Mouse (Mus musculus) c-Kit-positive CD71-negative TER-119-negative erythroid progenitor cells, embryonic 14.5 days (primary cell): Measurements from ENCODE around the gene C1qtnf6.

Experiments used
- DNase-seq: peaks from one replicate; pipeline ENCODE4 v3.0.0-alpha.2; 2013; ENCODE audit warnings: low read depth

Gene C1qtnf6

GRCm38 (mm10) chr15:78530671-78531450 is at the start of gene C1qtnf6:
C1qtnf6 (minus strand) TSS chr15:78531416.
- no peak for DNase-seq

GRCm38 (mm10) chr15:78576284-78576810 is 45.1 kb upstream of the C1qtnf6 start:
- no peak for DNase-seq

GRCm38 (mm10) chr15:78572658-78573397 is 41.6 kb upstream of the C1qtnf6 start, which contains the start of gene Rac2:
Rac2 (minus strand) TSS chr15:78572783.
- peak; percentile 56 for DNase-seq

DNA sequence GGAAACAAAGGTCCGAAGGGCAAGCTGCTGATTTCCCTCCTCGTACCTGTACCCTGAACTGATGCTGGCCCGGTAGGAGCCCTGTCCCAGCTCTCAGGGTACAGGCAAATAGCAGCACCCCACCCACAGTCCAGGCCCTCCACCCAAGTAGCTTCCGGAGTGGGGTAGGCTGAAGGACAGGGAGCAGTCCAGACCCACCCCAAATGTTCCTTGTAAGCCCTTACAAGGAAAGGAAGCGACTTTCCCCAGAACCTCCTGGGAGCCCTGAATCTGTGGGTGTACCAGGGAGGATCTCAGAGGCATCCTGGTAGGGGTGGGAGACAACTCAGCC is 41.0 kb upstream of the C1qtnf6 start:
- DNase-seq: no peak

- DNase-seq: peak; percentile 70
Observed at GRCm38 (mm10) chr15:78571554-78572269, 40.5 kb upstream of the C1qtnf6 start.

GRCm38 (mm10) chr15:78570170-78570569 is 39.0 kb upstream of the C1qtnf6 start:
- no peak for DNase-seq

DNA sequence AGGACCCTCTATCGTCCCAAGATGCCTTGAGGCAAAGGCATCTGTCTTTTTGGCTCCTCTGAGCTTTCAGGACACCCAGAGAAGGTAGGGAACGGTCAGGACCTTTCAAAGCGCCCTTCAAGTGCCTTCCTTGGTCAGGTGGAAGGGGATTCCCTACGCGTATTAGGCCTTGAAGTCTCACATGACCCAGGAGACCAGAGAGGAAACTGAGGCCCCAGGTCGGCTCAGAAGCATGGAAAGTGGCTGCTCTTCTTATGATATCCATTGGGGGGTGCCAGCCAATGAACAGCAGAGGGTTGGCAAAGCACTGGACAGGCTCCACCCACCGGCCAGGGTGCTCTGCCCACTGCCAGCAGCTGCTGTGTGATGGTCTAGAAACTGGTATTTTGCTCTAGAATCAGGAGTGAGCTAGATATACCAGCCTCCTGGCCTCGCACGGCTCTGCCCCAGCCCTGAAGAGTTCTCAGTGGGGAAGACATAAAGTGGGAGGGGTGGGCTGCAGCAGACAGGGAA is 36.4 kb upstream of the C1qtnf6 start:
- no peak for DNase-seq

GRCm38 (mm10) chr15:78564764-78565435 is 33.7 kb upstream of the C1qtnf6 start:
- no peak for DNase-seq

DNA sequence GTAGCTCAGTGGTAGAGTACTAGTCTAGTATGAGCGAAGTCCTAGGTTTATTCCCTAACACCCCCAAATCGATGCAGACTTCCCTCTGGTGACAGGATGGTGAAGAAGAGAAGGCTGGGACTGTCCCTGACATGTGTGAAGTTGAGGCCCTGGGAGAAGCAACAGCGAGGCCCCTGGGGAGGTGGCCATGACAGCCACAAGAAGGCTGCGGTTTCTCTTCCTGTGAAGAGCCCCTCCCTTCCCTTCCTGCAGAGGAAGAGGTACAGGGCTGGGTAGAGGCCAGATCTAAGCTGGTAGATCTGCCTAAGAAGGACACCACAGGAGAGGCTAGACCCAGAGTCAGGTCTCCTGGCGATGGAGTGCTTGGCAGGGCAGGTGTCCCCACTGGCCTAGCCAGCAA is 32.7 kb upstream of the C1qtnf6 start:
- DNase-seq: no peak

DNA sequence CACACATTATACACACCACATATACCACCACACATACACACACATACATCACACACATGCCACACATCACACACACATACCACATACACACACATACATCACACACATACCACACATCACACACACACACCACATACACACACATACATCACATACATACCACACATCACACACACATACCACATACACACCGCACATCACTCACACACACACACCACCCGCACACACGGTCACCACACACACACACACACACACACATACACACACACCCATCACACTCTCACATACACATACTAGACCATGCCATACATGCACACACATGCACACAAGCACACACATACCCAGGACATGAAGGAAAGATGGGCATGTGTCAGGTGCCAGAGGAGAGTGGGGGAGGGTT is 32.1 kb upstream of the C1qtnf6 start:
- no peak for DNase-seq

DNA sequence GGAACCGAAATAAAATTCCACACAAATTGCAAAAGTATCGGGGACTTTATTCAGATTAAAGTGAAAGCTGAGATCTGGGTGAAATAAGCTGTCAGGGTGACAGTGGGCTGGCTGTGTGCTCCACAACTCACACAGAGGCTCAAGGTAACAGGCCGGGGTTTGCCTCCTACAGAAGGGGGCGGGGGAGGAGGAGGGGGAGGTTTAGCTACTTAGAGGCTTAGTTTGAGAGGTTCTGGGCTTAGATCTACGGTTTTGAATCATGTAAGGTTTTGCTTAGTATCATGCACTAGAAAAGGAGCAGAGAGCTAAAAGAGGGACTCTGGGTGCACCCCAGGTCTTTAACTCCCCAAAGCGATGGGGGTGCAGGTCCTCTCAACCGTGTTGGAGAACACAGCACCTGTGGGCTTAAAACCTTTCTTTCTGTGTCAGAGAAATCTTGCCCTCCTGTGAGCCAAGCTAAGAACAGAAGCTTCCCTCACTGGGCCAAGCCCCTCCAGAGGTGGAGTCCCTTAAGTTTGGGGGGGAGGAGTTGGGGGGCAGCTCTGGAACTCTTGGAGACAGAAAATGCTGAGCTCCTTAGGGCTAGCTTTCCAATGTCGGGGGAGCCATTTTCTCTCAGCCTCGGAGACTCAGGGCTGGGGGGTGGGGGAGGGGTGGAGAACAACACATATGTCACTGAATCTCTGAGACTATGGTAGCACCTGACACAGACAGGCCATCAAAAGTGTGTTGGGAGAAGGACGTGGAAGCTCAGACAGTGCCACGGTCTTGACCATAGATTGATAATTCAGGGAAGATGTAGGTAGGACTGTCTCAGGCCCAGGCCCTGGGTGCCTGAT is 28.1 kb upstream of the C1qtnf6 start:
- no peak for DNase-seq

DNA sequence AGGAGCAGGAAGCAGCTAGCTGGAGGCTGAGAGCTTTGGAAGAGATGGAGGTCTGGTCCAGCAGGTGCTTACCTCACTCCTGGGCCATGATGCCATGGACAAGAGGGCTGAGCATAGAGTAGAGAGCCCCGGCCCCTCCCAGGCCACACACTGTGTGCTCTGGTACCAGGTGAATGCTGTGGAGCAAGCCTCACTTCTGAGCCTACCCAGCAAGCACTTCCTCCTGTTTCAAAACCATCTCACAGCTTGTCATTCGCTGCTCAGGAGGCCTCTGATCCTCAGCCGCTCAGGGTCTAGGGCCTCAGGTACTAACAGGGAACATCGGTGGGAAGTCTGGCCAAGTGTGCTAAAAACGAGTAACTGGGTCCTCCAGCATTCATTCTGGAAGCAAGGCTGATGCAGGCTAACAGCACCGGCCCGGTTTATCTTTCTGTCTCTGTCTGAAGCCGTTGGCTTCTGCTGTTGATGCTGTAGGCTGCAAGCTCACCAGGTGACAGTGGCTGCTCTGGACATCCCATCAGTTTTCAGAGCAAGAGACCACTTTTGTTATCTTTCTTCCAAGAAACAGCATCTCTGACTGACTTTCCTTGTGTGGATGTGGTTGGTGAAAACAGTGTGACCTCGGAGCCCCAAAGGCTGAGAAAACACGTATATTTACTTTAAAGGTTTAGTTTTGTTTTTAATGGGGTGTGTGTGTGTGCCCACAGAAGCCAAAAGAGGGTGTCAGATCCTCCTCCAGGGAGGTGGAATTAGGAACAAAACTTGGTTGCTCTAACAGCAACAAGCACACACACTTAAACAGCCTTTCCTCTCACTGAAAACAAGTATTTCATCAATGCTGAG is 26.7 kb upstream of the C1qtnf6 start:
- DNase-seq: no peak

GRCm38 (mm10) chr15:78554545-78555313 is 23.5 kb upstream of the C1qtnf6 start:
- DNase-seq: no peak

GRCm38 (mm10) chr15:78549189-78549734 is 18.0 kb upstream of the C1qtnf6 start:
- no peak for DNase-seq

DNA sequence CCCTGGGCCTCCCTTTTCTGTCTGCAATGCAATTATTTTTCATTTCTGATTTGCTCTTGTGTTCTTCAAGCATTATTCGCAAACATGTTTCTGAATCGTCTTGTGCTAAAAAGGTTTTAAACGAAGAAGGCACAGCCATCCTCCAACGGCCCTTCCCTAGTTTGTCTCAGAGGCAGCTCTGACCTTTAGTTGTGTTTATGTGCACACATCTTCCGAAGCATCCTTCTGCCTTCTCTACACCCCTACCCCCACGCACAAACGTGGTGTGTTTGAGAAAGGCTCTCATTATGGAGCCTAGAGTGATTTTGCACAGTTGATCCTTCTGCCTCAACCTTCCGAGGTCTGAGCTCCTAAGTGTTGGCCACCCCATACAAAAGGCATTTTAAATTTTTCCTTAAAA is 17.5 kb upstream of the C1qtnf6 start:
- DNase-seq: no peak

DNA sequence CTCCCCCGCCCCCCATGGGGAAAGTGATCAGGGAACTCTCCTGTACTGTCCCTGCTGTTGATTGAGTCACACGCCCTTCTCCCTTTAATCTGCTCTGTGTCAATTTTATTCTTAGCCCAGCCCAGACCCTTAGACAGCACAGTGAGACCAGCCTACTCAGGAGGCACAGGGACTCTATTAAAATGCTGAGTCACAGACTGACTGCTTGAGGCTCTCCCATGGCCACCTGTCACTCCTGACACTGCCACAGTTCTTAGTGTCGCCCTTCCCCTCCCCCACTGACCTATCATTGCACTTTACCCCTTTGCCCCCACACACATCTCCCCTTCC is 17.1 kb upstream of the C1qtnf6 start:
- DNase-seq: no peak

DNA sequence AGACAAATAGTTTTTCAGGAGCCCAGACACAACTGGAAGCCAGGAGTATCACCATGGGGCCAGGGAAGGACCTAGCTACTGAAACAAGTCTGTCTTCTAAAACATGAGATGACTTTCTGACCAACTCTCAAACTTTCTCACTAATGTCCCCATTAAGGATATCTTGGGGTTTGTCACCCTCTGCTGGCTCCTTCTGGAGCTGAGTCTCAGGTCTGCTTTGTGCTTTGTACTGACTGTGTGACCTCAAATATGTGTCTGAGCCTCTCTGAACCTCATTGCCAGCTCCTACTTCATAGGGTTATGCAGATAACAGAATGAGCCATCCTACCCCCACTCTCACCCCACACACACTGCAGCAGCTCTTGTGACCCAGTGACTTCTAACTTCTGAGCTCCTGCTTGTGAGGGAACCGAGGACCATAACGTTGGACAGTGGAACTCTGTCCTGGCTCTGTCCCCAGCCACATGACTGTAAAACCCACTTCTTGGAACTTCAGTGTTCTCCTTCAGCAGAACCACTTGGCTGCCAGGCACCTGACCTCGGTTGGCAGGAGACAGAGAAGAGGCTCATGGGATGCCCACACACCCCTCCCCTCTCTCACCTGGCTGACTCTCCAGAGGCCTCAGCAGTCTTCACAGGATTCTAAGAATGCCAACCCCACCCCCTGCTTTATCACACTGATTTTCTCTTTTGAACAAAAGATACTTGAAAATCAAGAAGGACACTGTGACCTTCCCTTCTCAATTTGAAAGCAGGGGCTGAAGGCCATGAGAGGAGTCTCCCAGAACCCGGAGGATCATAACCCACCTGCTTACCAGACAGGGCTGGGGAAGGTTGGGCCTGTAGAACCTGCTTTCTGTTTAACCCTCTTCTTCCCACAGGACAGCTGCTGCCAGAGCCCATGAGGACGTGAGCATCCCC is 16.5 kb upstream of the C1qtnf6 start:
- DNase-seq: no peak

DNA sequence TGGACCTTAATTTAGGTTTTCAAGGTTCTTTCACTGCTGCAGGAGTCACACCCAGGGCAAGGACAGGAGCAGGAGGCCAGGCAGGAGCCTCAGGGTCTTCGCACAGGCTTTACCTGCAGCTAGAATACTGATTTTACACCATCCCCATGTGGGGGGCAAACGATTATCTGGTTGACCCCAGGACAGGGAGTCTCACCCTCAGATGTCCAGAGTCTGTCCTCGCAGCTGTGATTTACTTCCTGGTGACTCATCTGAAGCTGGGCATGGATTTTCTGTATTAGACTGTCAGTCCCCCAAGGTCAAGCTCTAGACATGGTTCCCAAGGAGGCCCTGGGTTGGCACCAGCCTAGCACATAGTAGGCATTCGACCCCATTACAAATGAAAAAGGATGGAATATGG is 14.8 kb upstream of the C1qtnf6 start:
- no peak for DNase-seq
